Mouse (Mus musculus) embryonic fibroblast, embryonic 13.5 days (primary cell): ENCODE measurements at regions not wholly inside any gene's neighbourhood (a gene's known extent, or its start where the extent isn't known, plus 50 kb on each side); places are given as distances from the start of the nearest gene placed in this dataset.

ENCODE experiments used
- H3K27ac ChIP-seq: 2 replicates; pipeline ENCODE4 v1.5.1; 2012; ENCODE audit warnings: low read length, control low read depth, inconsistent platforms; ENCODE audit not compliant: insufficient read depth
- H3K4me1 ChIP-seq: 2 replicates; pipeline ENCODE4 v1.6.1; 2011; ENCODE audit warnings: low read length; ENCODE audit not compliant: control insufficient read depth, insufficient read depth
- H3K4me3 ChIP-seq: 2 replicates; pipeline ENCODE4 v1.5.1; 2011; ENCODE audit warnings: mild to moderate bottlenecking, control low read depth, low read length; ENCODE audit not compliant: insufficient read depth
- CTCF ChIP-seq: IDR thresholded peaks from 2 replicates; pipeline ENCODE4 v1.5.1; 2011; ENCODE audit warnings: mild to moderate bottlenecking, control low read depth, low read length, moderate library complexity, borderline replicate concordance; ENCODE audit not compliant: insufficient read depth
- POLR2A ChIP-seq: IDR thresholded peaks from 2 replicates; pipeline ENCODE4 v1.6.1; 2011; ENCODE audit warnings: low read depth, mild to moderate bottlenecking, control low read depth, low read length, moderate library complexity

- TF ChIP-seq POLR2A (no peak), CTCF (no peak)
- Histone ChIP-seq H3K4me3 (no peak overlapping the region), H3K4me1 (no peaks in the 10 kb centered on the region), H3K27ac (no peak overlapping the region)
These were observed 1017.1 kb upstream of the Flrt2 start for GRCm38 (mm10) chr12:94674925-94675324.

- no peak overlapping the region for H3K27ac ChIP-seq
- H3K4me3 ChIP-seq = no peak overlapping the region
- no peak for TF ChIP-seq POLR2A
- no peak for TF ChIP-seq CTCF
- H3K4me1 ChIP-seq = no peaks in the 10 kb centered on the region
These were observed 1000.5 kb upstream of the Flrt2 start for GRCm38 (mm10) chr12:94691341-94692029.

- H3K4me3 ChIP-seq = no peak overlapping the region
- no peak overlapping the region for H3K27ac ChIP-seq
- H3K4me1 ChIP-seq = no peaks in the 10 kb centered on the region; the same call in 1 of the 2 replicates
- no peak for TF ChIP-seq CTCF
- no peak for TF ChIP-seq POLR2A
These were observed 960.6 kb upstream of the Flrt2 start for GRCm38 (mm10) chr12:94731391-94731790.

GRCm38 (mm10) chr12:94733179-94733578, 958.8 kb upstream of the Flrt2 start:
- Histone ChIP-seq H3K4me3 (no peak overlapping the region), H3K27ac (no peak overlapping the region), H3K4me1 (no peaks in the 10 kb centered on the region; the same call in 1 of the 2 replicates)
- TF ChIP-seq POLR2A (no peak), CTCF (no peak)

- no peak for TF ChIP-seq POLR2A
- no peak for TF ChIP-seq CTCF
- Histone ChIP-seq H3K4me3 (no peak overlapping the region), H3K4me1 (no peaks in the 10 kb centered on the region; the same call in 1 of the 2 replicates), H3K27ac (no peak overlapping the region)
These were observed 954.8 kb upstream of the Flrt2 start for GRCm38 (mm10) chr12:94737263-94737662.

- TF ChIP-seq POLR2A = no peak
- TF ChIP-seq CTCF = no peak
These were observed 942.1 kb upstream of the Flrt2 start for GRCm38 (mm10) chr12:94749747-94750515.

GRCm38 (mm10) chr12:94755754-94756153, 936.3 kb upstream of the Flrt2 start:
- Histone ChIP-seq H3K27ac (no peak overlapping the region), H3K4me3 (no peak overlapping the region), H3K4me1 (no peaks in the 10 kb centered on the region)
- TF ChIP-seq CTCF (no peak), POLR2A (no peak)

More at GRCm38 (mm10) chr12:94749747-94750515, 942.1 kb upstream of the Flrt2 start:
- no peak overlapping the region for H3K4me3 ChIP-seq
- H3K27ac ChIP-seq = no peak overlapping the region
- no peaks in the 10 kb centered on the region for H3K4me1 ChIP-seq

GRCm38 (mm10) chr12:94795913-94796615, 896.0 kb upstream of the Flrt2 start:
- no peak overlapping the region for H3K4me3 ChIP-seq
- H3K27ac ChIP-seq = no peak overlapping the region
- no peaks in the 10 kb centered on the region for H3K4me1 ChIP-seq
- TF ChIP-seq POLR2A = no peak
- no peak for TF ChIP-seq CTCF

- no peak for TF ChIP-seq CTCF
- no peak for TF ChIP-seq POLR2A
- H3K4me3 ChIP-seq = no peak overlapping the region
- no peak overlapping the region for H3K27ac ChIP-seq
- H3K4me1 ChIP-seq = no peaks in the 10 kb centered on the region
These were observed 887.3 kb upstream of the Flrt2 start for GRCm38 (mm10) chr12:94804692-94805091.

- Histone ChIP-seq H3K27ac (no peak overlapping the region), H3K4me1 (no peaks in the 10 kb centered on the region), H3K4me3 (no peak overlapping the region)
- TF ChIP-seq CTCF (no peak), POLR2A (no peak)
These were observed 860.6 kb upstream of the Flrt2 start for GRCm38 (mm10) chr12:94831400-94831799.
